Comparison of ENCODE assay signal across 35 mouse cellular contexts in genomic region chr9:87735046-87735445, GRCm38 (mm10). TPM values are rescaled to one million over a fixed set of nuclear protein-coding genes. Genes with fewer than 3 reads are reported as not detected.
DNase-seq lines count a peak whose midpoint lies in the region; ATAC-seq lines count a peak whose summit lies in the region.
"Had no signal": no experiment of that assay in that cellular context is flagged by ENCODE, and none has a peak within 500 bp of the region (broad histone marks: within the 10 kb centered on the region; RNA-seq: fewer than 3 reads in every experiment).

No protein-coding gene starts in this region.

- no peaks in the 10 kb centered on the region for H3K36me3 ChIP-seq in forebrain, embryonic 11.5 days (ENCODE audit: control insufficient read depth, insufficient read depth, low read length)
- no peaks in the 10 kb centered on the region for H3K36me3 ChIP-seq in forebrain, embryonic 15.5 days
- no peaks in the 10 kb centered on the region for H3K36me3 ChIP-seq in midbrain, embryonic 11.5 days (ENCODE audit: control insufficient read depth, insufficient read depth, low read length)
- no peaks in the 10 kb centered on the region for H3K36me3 ChIP-seq in midbrain, embryonic 15.5 days (replicated peaks)
- H3K36me3 ChIP-seq in limb, embryonic 10.5 days, result no peaks in the 10 kb centered on the region
- H3K36me3 ChIP-seq: embryonic facial prominence, embryonic 12.5 days; hindbrain, embryonic 15.5 days; lung, embryonic 15.5 days; midbrain, embryonic 10.5 days had no signal

- no peak overlapping the region for H3K4me2 ChIP-seq in forebrain, embryonic 11.5 days (ENCODE audit: low read depth, low read length, severe bottlenecking)
- no peak overlapping the region for H3K4me2 ChIP-seq in forebrain, embryonic 15.5 days (replicated peaks)
- H3K4me2 ChIP-seq in midbrain, embryonic 11.5 days, result no peak overlapping the region
- H3K4me2 ChIP-seq in midbrain, embryonic 15.5 days, result no peak overlapping the region
- H3K4me2 ChIP-seq: embryonic facial prominence, embryonic 12.5 days; hindbrain, embryonic 15.5 days; liver, embryonic 11.5 days; lung, embryonic 15.5 days had no signal

- peak; percentile 50 for DNase-seq in forebrain, embryonic 11.5 days (ENCODE audit: low spot score)
- DNase-seq in midbrain, embryonic 11.5 days (ENCODE audit: low spot score, missing footprints), result peak; percentile 91
- peak; percentile 32 for DNase-seq in ZHBTc4 (ENCODE audit: low read depth, low spot score)
- DNase-seq in limb, embryonic 10.5 days (ENCODE audit: low spot score), result peak; percentile 38
- DNase-seq in adrenal gland, postnatal 14 days, result no peak
- no peak for DNase-seq in adrenal gland, postnatal 10 days
- DNase-seq: adrenal gland, adult 2 months; cerebellum, adult 11 months; cerebellum, adult 9-11 months; gastrocnemius, adult 2 months; heart, postnatal 10 days; kidney, adult 18-20 months; kidney, postnatal 36 days; left cerebral cortex, postnatal 4 days; right cerebral cortex, postnatal 4 days; thymus, adult 18-20 months; thymus, postnatal 25 days had no signal

- no peaks in the 10 kb centered on the region for H3K9me3 ChIP-seq in forebrain, embryonic 11.5 days (ENCODE audit: control insufficient read depth, low read length)
- no peaks in the 10 kb centered on the region for H3K9me3 ChIP-seq in forebrain, embryonic 15.5 days
- no peaks in the 10 kb centered on the region for H3K9me3 ChIP-seq in midbrain, embryonic 11.5 days (ENCODE audit: control insufficient read depth, low read length)
- H3K9me3 ChIP-seq in midbrain, embryonic 15.5 days, result no peaks in the 10 kb centered on the region
- H3K9me3 ChIP-seq in limb, embryonic 10.5 days (replicated peaks), result no peaks in the 10 kb centered on the region
- H3K9me3 ChIP-seq: embryonic facial prominence, embryonic 12.5 days; hindbrain, embryonic 15.5 days; lung, embryonic 15.5 days; midbrain, embryonic 10.5 days had no signal

- 3% methylated on average over 8 of the region's 9 CpGs for WGBS in forebrain, embryonic 11.5 days
- 1% methylated on average over 9 of the region's 9 CpGs for WGBS in forebrain, embryonic 15.5 days
- under 1% methylated on average over 9 of the region's 9 CpGs for WGBS in midbrain, embryonic 11.5 days
- WGBS in midbrain, embryonic 15.5 days, result under 1% methylated on average over 9 of the region's 9 CpGs
- WGBS in limb, embryonic 10.5 days, result 1% methylated on average over 9 of the region's 9 CpGs

- ATAC-seq in forebrain, embryonic 11.5 days (replicated peaks; ENCODE audit: low FRiP score), result no peak
- ATAC-seq in forebrain, embryonic 15.5 days (replicated peaks), result no peak
- ATAC-seq in midbrain, embryonic 11.5 days (ENCODE audit: low FRiP score), result no peak
- ATAC-seq in midbrain, embryonic 15.5 days (replicated peaks), result no peak
- ATAC-seq: forebrain, embryonic 16.5 days; Patski had no signal

- H3K27ac ChIP-seq in forebrain, embryonic 11.5 days (ENCODE audit: low read depth, low read length), result no peak overlapping the region
- H3K27ac ChIP-seq in forebrain, embryonic 15.5 days (replicated peaks), result no peak overlapping the region
- H3K27ac ChIP-seq in midbrain, embryonic 11.5 days (ENCODE audit: low read depth, low read length), result no peak overlapping the region
- no peak overlapping the region for H3K27ac ChIP-seq in midbrain, embryonic 15.5 days
- peak overlapping the region; percentile 36; the same call in 1 of the 2 replicates for H3K27ac ChIP-seq in limb, embryonic 10.5 days
- H3K27ac ChIP-seq: embryonic facial prominence, embryonic 12.5 days; gastrocnemius, adult 2 months; hindbrain, embryonic 15.5 days; layer of hippocampus, adult 2 months; lung, embryonic 15.5 days; midbrain, embryonic 10.5 days; stomach, postnatal 0 days had no signal

- H3K9ac ChIP-seq in forebrain, embryonic 11.5 days (ENCODE audit: low read length), result no peak overlapping the region
- no peak overlapping the region for H3K9ac ChIP-seq in forebrain, embryonic 15.5 days (replicated peaks)
- no peak overlapping the region for H3K9ac ChIP-seq in midbrain, embryonic 11.5 days (ENCODE audit: low read length)
- no peak overlapping the region for H3K9ac ChIP-seq in midbrain, embryonic 15.5 days
- H3K9ac ChIP-seq: embryonic facial prominence, embryonic 12.5 days; hindbrain, embryonic 15.5 days; lung, embryonic 15.5 days had no signal

- H3K4me1 ChIP-seq in forebrain, embryonic 11.5 days (replicated peaks; ENCODE audit: control insufficient read depth, insufficient read depth, low read length), result peaks cover 11% of the 10 kb centered on the region; the same call in 1 of the 2 replicates
- peaks cover 25% of the 10 kb centered on the region for H3K4me1 ChIP-seq in forebrain, embryonic 15.5 days
- peaks cover 18% of the 10 kb centered on the region for H3K4me1 ChIP-seq in midbrain, embryonic 11.5 days (ENCODE audit: control insufficient read depth, insufficient read depth, low read length)
- peaks cover 25% of the 10 kb centered on the region for H3K4me1 ChIP-seq in midbrain, embryonic 15.5 days
- peaks cover 81% of the 10 kb centered on the region for H3K4me1 ChIP-seq in limb, embryonic 10.5 days

- H3K4me3 ChIP-seq in forebrain, embryonic 11.5 days (ENCODE audit: low read depth, low read length), result no peak overlapping the region
- no peak overlapping the region for H3K4me3 ChIP-seq in forebrain, embryonic 15.5 days
- no peak overlapping the region for H3K4me3 ChIP-seq in midbrain, embryonic 11.5 days (ENCODE audit: low read depth, low read length)
- no peak overlapping the region for H3K4me3 ChIP-seq in midbrain, embryonic 15.5 days
- peak overlapping the region; percentile 26 for H3K4me3 ChIP-seq in limb, embryonic 10.5 days
- H3K4me3 ChIP-seq: embryonic facial prominence, embryonic 12.5 days; gastrocnemius, adult 2 months; hindbrain, embryonic 15.5 days; layer of hippocampus, adult 2 months; lung, embryonic 15.5 days; midbrain, embryonic 10.5 days had no signal

- peaks cover 72% of the 10 kb centered on the region for H3K27me3 ChIP-seq in forebrain, embryonic 11.5 days (ENCODE audit: control insufficient read depth, insufficient read depth, low read length)
- H3K27me3 ChIP-seq in forebrain, embryonic 15.5 days, result peaks cover 80% of the 10 kb centered on the region
- H3K27me3 ChIP-seq in midbrain, embryonic 11.5 days (ENCODE audit: control insufficient read depth, insufficient read depth, low read length), result peaks cover 85% of the 10 kb centered on the region
- peaks cover 67% of the 10 kb centered on the region for H3K27me3 ChIP-seq in midbrain, embryonic 15.5 days (replicated peaks)
- peaks cover 84% of the 10 kb centered on the region for H3K27me3 ChIP-seq in limb, embryonic 10.5 days (ENCODE audit: low read depth, poor library complexity, severe bottlenecking)
- H3K27me3 ChIP-seq: Patski had no signal

RNA-seq across cellular contexts. Expression of gene Tbx18, which starts 4.0 kb away (rescaled TPM):
- 5.4 and 6.0 TPM in 2 replicates for polyA plus RNA-seq in forebrain, embryonic 11.5 days (2014; fragmentation: Nextera tagmentation; extraction: Ambion mirVana)
- 1.7 and 2.1 TPM in 2 replicates for polyA plus RNA-seq in forebrain, embryonic 15.5 days (2015; fragmentation: Nextera tagmentation; extraction: Ambion mirVana)
- 5.5 and 5.6 TPM in 2 replicates for polyA plus RNA-seq in midbrain, embryonic 11.5 days (2014; fragmentation: Nextera tagmentation; extraction: Ambion mirVana)
- polyA plus RNA-seq in midbrain, embryonic 15.5 days (2015; fragmentation: Nextera tagmentation; extraction: Ambion mirVana), result 2.3 and 3.4 TPM in 2 replicates
- polyA plus RNA-seq in limb, embryonic 10.5 days (2016; fragmentation: Nextera tagmentation; extraction: Ambion mirVana), result 12.6 and 28.3 TPM in 2 replicates
- total RNA-seq in adrenal gland, postnatal 14 days (2021), result 3.0 and 3.3 TPM in 2 replicates
- total RNA-seq in adrenal gland, postnatal 10 days (2021), result 1 to 10 TPM; 3.5 to 3.7 TPM
- total RNA-seq: hematopoietic stem cell, adult 5-6 weeks; megakaryocyte progenitor cell, adult 5-6 weeks; MEL; monocyte, adult 5-6 weeks; neutrophil, adult 5-6 weeks had no signal
- polyA plus RNA-seq: liver, embryonic 16.5 days; spleen, adult 2 months had no signal

Comparison
In these comparisons a context has a peak if more than half of its experiments do, and no peak if none do; other contexts are left out.
1. DNase-seq: peak in forebrain, embryonic 11.5 days (single experiment), midbrain, embryonic 11.5 days (single experiment), ZHBTc4 (single experiment) and limb, embryonic 10.5 days (single experiment); none in adrenal gland, postnatal 14 days (single experiment) and adrenal gland, postnatal 10 days (single experiment).